Mouse (Mus musculus) liver, embryonic 14.5 days (tissue): ENCODE measurements around the gene Mapkapk3. TPM values are rescaled to one million over a fixed set of nuclear protein-coding genes. Genes with fewer than 3 reads are reported as not detected.
"Not testable (repeated sequence)": the region's sequence is repeated elsewhere in the genome, so short reads cannot be mapped to it uniquely, and the experiment has no call there.

Source experiments
- ATAC-seq: fragments of 200-750 bp; cut with Nextera tagmentation; 2 replicates; pipeline ENCODE4 v1.8.0; 2017; ENCODE audit warnings: moderate number of reproducible peaks, mild to moderate bottlenecking, moderate library complexity; ENCODE audit not compliant: insufficient read depth
- DNase-seq, 3 experiments: peaks; one replicate each; pipeline ENCODE4 v3.0.0-alpha.2; 2012 to 2013; ENCODE audit warnings: low read depth in 3 of 3, low spot score in 3 of 3
- H3K27ac ChIP-seq: fragments of 300-500 bp; sonication (generic); 2 replicates; pipeline ENCODE4 v1.5.1; 2014; ENCODE audit warnings: moderate library complexity, mild to moderate bottlenecking, control low read depth, inconsistent platforms
- H3K27me3 ChIP-seq: fragments of 300-500 bp; sonication (generic); 2 replicates; pipeline ENCODE4 v1.6.1; 2014; ENCODE audit warnings: mild to moderate bottlenecking, low read length, moderate library complexity; ENCODE audit not compliant: control insufficient read depth, insufficient read depth
- H3K36me3 ChIP-seq: fragments of 300-500 bp; sonication (generic); replicated peaks from 2 replicates; pipeline ENCODE4 v1.6.1; 2014; ENCODE audit warnings: low read depth; ENCODE audit not compliant: control insufficient read depth, insufficient read depth
- H3K4me1 ChIP-seq, 2 experiments: fragments of 200-500 bp in 1 of 2; fragments of 300-500 bp in 1 of 2; sonication (generic) in 1 of 2; replicated peaks; 2 replicates each; pipeline ENCODE4 v1.6.1; 2012 to 2014; ENCODE audit warnings: antibody characterized with exemption in 1 of 2, inconsistent platforms in 1 of 2, low read length in 1 of 2; ENCODE audit not compliant: control insufficient read depth in 2 of 2, insufficient read depth in 2 of 2
- H3K4me2 ChIP-seq: fragments of 300-500 bp; sonication (generic); 2 replicates; pipeline ENCODE4 v1.6.1; 2014; ENCODE audit warnings: low read depth, mild to moderate bottlenecking, control low read depth, moderate library complexity
- H3K4me3 ChIP-seq, 2 experiments: fragments of 200-500 bp in 1 of 2; fragments of 300-500 bp in 1 of 2; sonication (generic) in 1 of 2; 2 replicates each; pipeline ENCODE4 v1.5.1; 2012 to 2014; ENCODE audit warnings: low read depth in 2 of 2, low read length in 2 of 2, mild to moderate bottlenecking in 2 of 2, control low read depth in 1 of 2, inconsistent platforms in 1 of 2, moderate library complexity in 1 of 2; ENCODE audit not compliant: insufficient read depth in 1 of 2
- H3K9ac ChIP-seq: fragments of 300-500 bp; sonication (generic); replicated peaks from 2 replicates; pipeline ENCODE4 v1.6.1; 2014; ENCODE audit warnings: mild to moderate bottlenecking, control low read depth, moderate library complexity
- H3K9me3 ChIP-seq: fragments of 300-500 bp; sonication (generic); 2 replicates; pipeline ENCODE4 v1.6.1; 2016; ENCODE audit warnings: low read length, mixed read lengths; ENCODE audit not compliant: control insufficient read depth
- CTCF ChIP-seq: IDR thresholded peaks from 2 replicates; pipeline ENCODE4 v1.5.1; 2016; ENCODE audit warnings: antibody characterized with exemption, low read depth, control low read depth
- EP300 ChIP-seq: IDR thresholded peaks from 2 replicates; pipeline ENCODE4 v1.6.1; 2016; ENCODE audit warnings: antibody characterized with exemption, low read depth
- WGBS: fragments of 180-500 bp; shearing (Covaris S2); extraction: QIAGEN DNeasy Blood & Tissue Kit; methylation state at CpG from one replicate; pipeline ENCODE4 v1.1.7; 2014; ENCODE audit not compliant: insufficient replicate concordance; 5-methylcytosine and 5-hydroxymethylcytosine counted together
- polyA plus RNA-seq, 2 experiments: library from polyadenylated mRNA; depleted of rRNA in 1 of 2; stranded (reverse) in 1 of 2; unstranded in 1 of 2; fragments of >200 nt; fragmentation: Nextera tagmentation in 1 of 2; extraction: Ambion mirVana in 1 of 2; gene quantifications; 2 replicates each; pipeline versions ENCODE4 v1.2.1 to v1.2.3; 2012 to 2014

Mapkapk3 gene
- polyA plus RNA-seq, 2 experiments, result 6.2 to 8.0 TPM

- H3K27me3 ChIP-seq, result no peaks in the 10 kb centered on the region
- peak; percentile 87 for ATAC-seq
- TF ChIP-seq EP300, result peak; percentile 33; the same call in 1 of the 2 replicates
- no peak for TF ChIP-seq CTCF
- peak overlapping the region; percentile 40 for H3K4me2 ChIP-seq
- 31% methylated on average over 11 of the region's 11 CpGs for WGBS
- H3K9ac ChIP-seq, result peak overlapping the region; percentile 21
- peak in 2 of 3 experiments; percentile 46 to 73 for DNase-seq
- H3K4me3 ChIP-seq, result no peak overlapping the region
- peak overlapping the region; percentile 46 for H3K27ac ChIP-seq
- H3K9me3 ChIP-seq, result no peaks in the 10 kb centered on the region
- H3K4me1 ChIP-seq, result peaks cover 27 to 61% of the 10 kb centered on the region in 2 experiments
- peaks cover under 1% of the 10 kb centered on the region for H3K36me3 ChIP-seq
Measured at GRCm38 (mm10) chr9:107307099-107307872, 17.6 kb upstream of the Mapkapk3 start.

- peaks cover 30 to 64% of the 10 kb centered on the region in 2 experiments for H3K4me1 ChIP-seq
- DNase-seq, H3K27ac ChIP-seq, H3K4me2 ChIP-seq, H3K9ac ChIP-seq, H3K9me3 ChIP-seq, H3K36me3 ChIP-seq, ATAC-seq, H3K4me3 ChIP-seq, H3K27me3 ChIP-seq: not testable (repeated sequence)
- WGBS, result 100% methylated on average over 1 of the region's 1 CpGs
Measured at GRCm38 (mm10) chr9:107306673-107307072, 17.0 kb upstream of the Mapkapk3 start.

GRCm38 (mm10) chr9:107305601-107306542, 16.2 kb upstream of the Mapkapk3 start:
- DNase-seq, result no peak
- TF ChIP-seq EP300, result no peak
- TF ChIP-seq CTCF, result no peak
- no peak overlapping the region for H3K9ac ChIP-seq
- H3K36me3 ChIP-seq, result peaks cover 13% of the 10 kb centered on the region
- peaks cover 31 to 69% of the 10 kb centered on the region in 2 experiments for H3K4me1 ChIP-seq
- ATAC-seq, result no peak
- H3K27ac ChIP-seq, result no peak overlapping the region
- no peak overlapping the region for H3K4me2 ChIP-seq
- 69% methylated on average over 13 of the region's 13 CpGs for WGBS
- H3K9me3 ChIP-seq, result no peaks in the 10 kb centered on the region
- no peaks in the 10 kb centered on the region for H3K27me3 ChIP-seq
- no peak overlapping the region for H3K4me3 ChIP-seq

GRCm38 (mm10) chr9:107305012-107305411, 15.3 kb upstream of the Mapkapk3 start:
- WGBS, result 80% methylated on average over 4 of the region's 4 CpGs
- Histone ChIP-seq H3K9ac (no peak overlapping the region; the same call in 1 of the 2 replicates), H3K36me3 (peaks cover 15% of the 10 kb centered on the region), H3K4me3 (no peak overlapping the region), H3K4me1 (peaks cover 31 to 69% of the 10 kb centered on the region in 2 experiments), H3K27ac (peak overlapping the region; percentile 15; the same call in 1 of the 2 replicates), H3K9me3 (no peaks in the 10 kb centered on the region), H3K27me3 (no peaks in the 10 kb centered on the region), H3K4me2 (no peak overlapping the region)
- ATAC-seq (no peak), DNase-seq (no peak)
- TF ChIP-seq EP300 (no peak), CTCF (no peak)

GRCm38 (mm10) chr9:107304383-107304782, 14.7 kb upstream of the Mapkapk3 start:
- DNase-seq (no peak), ATAC-seq (peak; percentile 61)
- H3K27me3 ChIP-seq, result no peaks in the 10 kb centered on the region
- no peak overlapping the region for H3K4me3 ChIP-seq
- H3K9me3 ChIP-seq, result no peaks in the 10 kb centered on the region
- H3K36me3 ChIP-seq, result peaks cover 15% of the 10 kb centered on the region
- no peak for TF ChIP-seq CTCF
- TF ChIP-seq EP300, result no peak
- peak overlapping the region; percentile 43 for H3K4me2 ChIP-seq
- no peak overlapping the region for H3K27ac ChIP-seq
- H3K4me1 ChIP-seq, result peaks cover 35 to 71% of the 10 kb centered on the region in 2 experiments
- WGBS, result 37% methylated on average over 3 of the region's 3 CpGs
- no peak overlapping the region for H3K9ac ChIP-seq
